Mouse (Mus musculus): Measurements from ENCODE around the gene Sema7a. TPM values are rescaled to one million over a fixed set of nuclear protein-coding genes. Genes with fewer than 3 reads are reported as not detected.

The Sema7a gene
- 16.0 and 25.3 TPM in 2 replicates for polyA plus RNA-seq (2012; rRNA removed)

GRCm38 (mm10) chr9:57939431-57940348 lies at the start of gene Sema7a:
Gene Sema7a, plus strand, starts transcription at chr9:57940112.
- no peak for DNase-seq (ENCODE audit: low read depth, low spot score)
- 8% methylated on average over 54 of the region's 60 CpGs for WGBS

- 41% methylated on average over 10 of the region's 10 CpGs for WGBS
- no peak for DNase-seq (ENCODE audit: low read depth, low spot score)
These were observed 39.4 kb upstream of the Sema7a start for GRCm38 (mm10) chr9:57900478-57900877.

GRCm38 (mm10) chr9:57901197-57901596 lies 38.7 kb upstream of the Sema7a start:
- WGBS, result 36% methylated on average over 9 of the region's 9 CpGs
- no peak for DNase-seq (ENCODE audit: low read depth, low spot score)

- DNase-seq (ENCODE audit: low read depth, low spot score), result no peak
- WGBS, result 81% methylated on average over 3 of the region's 3 CpGs
These were observed 38.3 kb upstream of the Sema7a start for GRCm38 (mm10) chr9:57901601-57902000.

GRCm38 (mm10) chr9:57902132-57902531 lies 37.8 kb upstream of the Sema7a start:
- 82% methylated on average over 4 of the region's 4 CpGs for WGBS
- DNase-seq (ENCODE audit: low read depth, low spot score), result no peak

GRCm38 (mm10) chr9:57903589-57904249 lies 36.2 kb upstream of the Sema7a start:
- DNase-seq (ENCODE audit: low read depth, low spot score), result no peak
- WGBS, result 66% methylated on average over 8 of the region's 8 CpGs

GRCm38 (mm10) chr9:57904250-57904644 lies 35.7 kb upstream of the Sema7a start:
- no peak for DNase-seq (ENCODE audit: low read depth, low spot score)
- WGBS, result 74% methylated on average over 5 of the region's 5 CpGs

GRCm38 (mm10) chr9:57907206-57907605 lies 32.7 kb upstream of the Sema7a start:
- DNase-seq (ENCODE audit: low read depth, low spot score), result no peak
- 74% methylated on average over 6 of the region's 6 CpGs for WGBS

- peak; percentile 89 for DNase-seq (ENCODE audit: low read depth, low spot score)
- 3% methylated on average over 47 of the region's 47 CpGs for WGBS
These were observed 29.4 kb upstream of the Sema7a start, which contains the start of gene Ubl7 for GRCm38 (mm10) chr9:57910254-57911160. Gene Ubl7, plus strand, starts transcription at chr9:57910979.

- WGBS, result 92% methylated on average over 5 of the region's 5 CpGs
These were observed 27.3 kb upstream of the Sema7a start for GRCm38 (mm10) chr9:57912571-57912970.

GRCm38 (mm10) chr9:57921491-57922060 lies 18.3 kb upstream of the Sema7a start:
- DNase-seq (ENCODE audit: low read depth, low spot score), result no peak

More at GRCm38 (mm10) chr9:57912571-57912970, 27.3 kb upstream of the Sema7a start:
- no peak for DNase-seq (ENCODE audit: low read depth, low spot score)

GRCm38 (mm10) chr9:57922381-57922780 lies 17.5 kb upstream of the Sema7a start:
- no peak for DNase-seq (ENCODE audit: low read depth, low spot score)

More at GRCm38 (mm10) chr9:57921491-57922060, 18.3 kb upstream of the Sema7a start:
- WGBS, result 90% methylated on average over 9 of the region's 9 CpGs

GRCm38 (mm10) chr9:57923046-57923445 lies 16.9 kb upstream of the Sema7a start:
- WGBS, result 66% methylated on average over 3 of the region's 3 CpGs
- no peak for DNase-seq (ENCODE audit: low read depth, low spot score)

More at GRCm38 (mm10) chr9:57922381-57922780, 17.5 kb upstream of the Sema7a start:
- 42% methylated on average over 5 of the region's 5 CpGs for WGBS

- no peak for DNase-seq (ENCODE audit: low read depth, low spot score)
- WGBS, result 77% methylated on average over 5 of the region's 5 CpGs
These were observed 8.6 kb upstream of the Sema7a start for GRCm38 (mm10) chr9:57931166-57931767.

GRCm38 (mm10) chr9:57932253-57932652 lies 7.7 kb upstream of the Sema7a start:
- 76% methylated on average over 3 of the region's 3 CpGs for WGBS
- DNase-seq (ENCODE audit: low read depth, low spot score), result no peak

- no peak for DNase-seq (ENCODE audit: low read depth, low spot score)
- 56% methylated on average over 6 of the region's 6 CpGs for WGBS
These were observed 6.9 kb upstream of the Sema7a start for GRCm38 (mm10) chr9:57932831-57933602.

- peak; percentile 64 for DNase-seq (ENCODE audit: low read depth, low spot score)
- 31% methylated on average over 6 of the region's 6 CpGs for WGBS
These were observed 4.1 kb upstream of the Sema7a start for GRCm38 (mm10) chr9:57935683-57936437.
